Mouse (Mus musculus) hindbrain, postnatal 0 days (tissue): ENCODE measurements around the gene Wscd2. TPM values are rescaled to one million over a fixed set of nuclear protein-coding genes. Genes with fewer than 3 reads are reported as not detected.
A peak's percentile ranks its signal among the peaks of the same experiment; 100 is the strongest.

Experiments used
- ATAC-seq: fragments of 200-750 bp; cut with Nextera tagmentation; 2 replicates; pipeline ENCODE4 v1.8.0; 2017; ENCODE audit warnings: mild to moderate bottlenecking, moderate TSS enrichment, moderate library complexity
- DNase-seq: peaks from one replicate; pipeline ENCODE4 v3.0.0-alpha.2; 2015; ENCODE audit warnings: low spot score
- H3K27ac ChIP-seq: fragments of 300-500 bp; sonication (generic); 2 replicates; pipeline ENCODE4 v1.5.1; 2014; ENCODE audit warnings: mild to moderate bottlenecking
- H3K27me3 ChIP-seq: fragments of 300-500 bp; sonication (generic); 2 replicates; pipeline ENCODE4 v1.6.1; 2014; ENCODE audit warnings: low read length, mixed read lengths; ENCODE audit not compliant: insufficient read depth
- H3K36me3 ChIP-seq: fragments of 300-500 bp; sonication (generic); 2 replicates; pipeline ENCODE4 v1.6.1; 2014; ENCODE audit warnings: low read length, mixed read lengths; ENCODE audit not compliant: insufficient read depth
- H3K4me1 ChIP-seq: fragments of 300-500 bp; sonication (generic); 2 replicates; pipeline ENCODE4 v1.6.1; 2014; ENCODE audit warnings: antibody characterized with exemption, low read length, mixed read lengths; ENCODE audit not compliant: insufficient read depth
- H3K4me2 ChIP-seq: fragments of 300-500 bp; sonication (generic); 2 replicates; pipeline ENCODE4 v1.6.1; 2014; ENCODE audit warnings: low read depth, mild to moderate bottlenecking, low read length, moderate library complexity, mixed read lengths
- H3K4me3 ChIP-seq: fragments of 300-500 bp; sonication (generic); 2 replicates; pipeline ENCODE4 v1.5.1; 2014; ENCODE audit warnings: low read length
- H3K9ac ChIP-seq: fragments of 300-500 bp; sonication (generic); replicated peaks from 2 replicates; pipeline ENCODE4 v1.6.1; 2014; ENCODE audit warnings: mild to moderate bottlenecking, low read length, moderate library complexity, mixed read lengths
- H3K9me3 ChIP-seq: fragments of 300-500 bp; sonication (generic); 2 replicates; pipeline ENCODE4 v1.6.1; 2016; ENCODE audit warnings: low read length, mixed read lengths
- CTCF ChIP-seq: IDR thresholded peaks from 2 replicates; pipeline ENCODE4 v1.5.1; 2016; ENCODE audit warnings: antibody characterized with exemption, control low read depth, low read depth
- WGBS: fragments of 180-500 bp; shearing (Covaris S2); extraction: QIAGEN DNeasy Blood & Tissue Kit; methylation state at CpG from one replicate; pipeline ENCODE4 v1.1.7; 2014; 5-methylcytosine and 5-hydroxymethylcytosine counted together
- polyA plus RNA-seq: library from polyadenylated mRNA; unstranded; fragments of >200 nt; fragmentation: Nextera tagmentation; extraction: Ambion mirVana; gene quantifications from 2 replicates; pipeline ENCODE4 v1.2.1, GENCODE M21; 2015
- total RNA-seq: library from RNA; depleted of rRNA; stranded (reverse); fragments of >200 nt; gene quantifications from 2 replicates; pipeline ENCODE4 v1.2.3, GENCODE M21; 2014

The Wscd2 gene
- total and polyA plus RNA-seq, 2 experiments from 2014 or later = 9.8 to 33.8 TPM

GRCm38 (mm10) chr5:113593911-113594705 lies 104.0 kb downstream of the Wscd2 start:
- WGBS = 88% methylated on average over 6 of the region's 6 CpGs
- no peak overlapping the region for H3K27ac ChIP-seq

GRCm38 (mm10) chr5:113596252-113596651 lies 106.1 kb downstream of the Wscd2 start:
- no peak for TF ChIP-seq CTCF
- Histone ChIP-seq H3K4me1 (peaks cover 14% of the 10 kb centered on the region), H3K27ac (no peak overlapping the region), H3K36me3 (no peaks in the 10 kb centered on the region), H3K9me3 (no peaks in the 10 kb centered on the region), H3K4me3 (no peak overlapping the region), H3K9ac (no peak overlapping the region), H3K27me3 (no peaks in the 10 kb centered on the region), H3K4me2 (no peak overlapping the region)
- 84% methylated on average over 9 of the region's 9 CpGs for WGBS
- ATAC-seq (no peak), DNase-seq (no peak)

More at GRCm38 (mm10) chr5:113593911-113594705, 104.0 kb downstream of the Wscd2 start:
- H3K9ac ChIP-seq = no peak overlapping the region
- no peak for TF ChIP-seq CTCF
- ATAC-seq (no peak), DNase-seq (no peak)
- H3K27me3 ChIP-seq = no peaks in the 10 kb centered on the region
- H3K9me3 ChIP-seq = no peaks in the 10 kb centered on the region
- H3K36me3 ChIP-seq = no peaks in the 10 kb centered on the region
- H3K4me2 ChIP-seq = no peak overlapping the region
- H3K4me1 ChIP-seq = peaks cover 18% of the 10 kb centered on the region
- no peak overlapping the region for H3K4me3 ChIP-seq

- H3K27me3 ChIP-seq = no peaks in the 10 kb centered on the region
- H3K4me1 ChIP-seq = peaks cover 10% of the 10 kb centered on the region; the same call in 1 of the 2 replicates
- no peak overlapping the region for H3K4me2 ChIP-seq
- no peak for TF ChIP-seq CTCF
- WGBS = 67% methylated on average over 9 of the region's 9 CpGs
- H3K4me3 ChIP-seq = no peak overlapping the region
- no peak overlapping the region for H3K27ac ChIP-seq
- no peak for DNase-seq
- H3K36me3 ChIP-seq = no peaks in the 10 kb centered on the region
- H3K9me3 ChIP-seq = no peaks in the 10 kb centered on the region
- ATAC-seq = no peak
- H3K9ac ChIP-seq = no peak overlapping the region
These were observed 106.7 kb downstream of the Wscd2 start for GRCm38 (mm10) chr5:113596780-113597353.

- Histone ChIP-seq H3K27ac (no peak overlapping the region), H3K4me2 (no peak overlapping the region), H3K4me1 (no peaks in the 10 kb centered on the region), H3K36me3 (no peaks in the 10 kb centered on the region), H3K9ac (no peak overlapping the region), H3K4me3 (no peak overlapping the region), H3K27me3 (no peaks in the 10 kb centered on the region), H3K9me3 (no peaks in the 10 kb centered on the region)
- ATAC-seq = peak; percentile 47; the same call in 1 of the 2 replicates
- TF ChIP-seq CTCF = no peak
- no peak for DNase-seq
- WGBS = 75% methylated on average over 3 of the region's 3 CpGs
These were observed 110.0 kb downstream of the Wscd2 start for GRCm38 (mm10) chr5:113600181-113600580.

- ATAC-seq = no peak
- no peak for TF ChIP-seq CTCF
- 64% methylated on average over 4 of the region's 4 CpGs for WGBS
- Histone ChIP-seq H3K27ac (no peak overlapping the region), H3K4me2 (no peak overlapping the region), H3K36me3 (no peaks in the 10 kb centered on the region), H3K4me3 (no peak overlapping the region), H3K9me3 (no peaks in the 10 kb centered on the region), H3K4me1 (no peaks in the 10 kb centered on the region), H3K27me3 (no peaks in the 10 kb centered on the region), H3K9ac (no peak overlapping the region)
- DNase-seq = no peak
These were observed 110.7 kb downstream of the Wscd2 start for GRCm38 (mm10) chr5:113600803-113601202.

GRCm38 (mm10) chr5:113603471-113603870 lies 113.3 kb downstream of the Wscd2 start:
- Histone ChIP-seq H3K27me3 (no peaks in the 10 kb centered on the region), H3K4me3 (no peak overlapping the region), H3K9me3 (no peaks in the 10 kb centered on the region), H3K27ac (no peak overlapping the region), H3K36me3 (no peaks in the 10 kb centered on the region), H3K9ac (no peak overlapping the region), H3K4me1 (peaks cover 18% of the 10 kb centered on the region), H3K4me2 (no peak overlapping the region)
- no peak for ATAC-seq
- 68% methylated on average over 9 of the region's 9 CpGs for WGBS
- no peak for DNase-seq
- TF ChIP-seq CTCF = no peak

GRCm38 (mm10) chr5:113604758-113605157 lies 114.6 kb downstream of the Wscd2 start:
- H3K9me3 ChIP-seq = no peaks in the 10 kb centered on the region
- no peak overlapping the region for H3K4me3 ChIP-seq
- DNase-seq (no peak), ATAC-seq (no peak)
- TF ChIP-seq CTCF = no peak
- H3K36me3 ChIP-seq = no peaks in the 10 kb centered on the region
- no peaks in the 10 kb centered on the region for H3K27me3 ChIP-seq
- H3K27ac ChIP-seq = no peak overlapping the region
- 87% methylated on average over 4 of the region's 4 CpGs for WGBS
- no peak overlapping the region for H3K4me2 ChIP-seq
- H3K9ac ChIP-seq = no peak overlapping the region
- peaks cover 18% of the 10 kb centered on the region for H3K4me1 ChIP-seq
